In genomic region chr15:40168140-40168688, GRCm38 (mm10) we compare ENCODE assay signal across 8 mouse cellular contexts. TPM values are rescaled to one million over a fixed set of nuclear protein-coding genes. Genes with fewer than 3 reads are reported as not detected.
DNase-seq lines count a peak whose midpoint lies in the region; ATAC-seq lines count a peak whose summit lies in the region.

No protein-coding gene starts in this region.

- no peak overlapping the region for H3K4me3 ChIP-seq in forebrain, embryonic 16.5 days (replicated peaks; ENCODE audit: low read length)
- H3K4me3 ChIP-seq in forebrain, embryonic 11.5 days (ENCODE audit: low read depth, low read length) = no peak overlapping the region
- H3K4me3 ChIP-seq in liver, embryonic 12.5 days = no peak overlapping the region

- no peaks in the 10 kb centered on the region for H3K27me3 ChIP-seq in forebrain, embryonic 16.5 days (replicated peaks; ENCODE audit: control insufficient read depth, insufficient read depth, low read length)
- H3K27me3 ChIP-seq in forebrain, embryonic 11.5 days (ENCODE audit: control insufficient read depth, insufficient read depth, low read length) = no peaks in the 10 kb centered on the region
- no peaks in the 10 kb centered on the region for H3K27me3 ChIP-seq in liver, embryonic 12.5 days (replicated peaks)

- no peaks in the 10 kb centered on the region for H3K9me3 ChIP-seq in forebrain, embryonic 16.5 days (ENCODE audit: control insufficient read depth, low read length)
- no peaks in the 10 kb centered on the region for H3K9me3 ChIP-seq in forebrain, embryonic 11.5 days (ENCODE audit: control insufficient read depth, low read length)
- H3K9me3 ChIP-seq in liver, embryonic 12.5 days (replicated peaks) = no peaks in the 10 kb centered on the region

- peaks cover 27% of the 10 kb centered on the region for H3K4me1 ChIP-seq in forebrain, embryonic 16.5 days (replicated peaks; ENCODE audit: control insufficient read depth, insufficient read depth, low read length)
- H3K4me1 ChIP-seq in forebrain, embryonic 11.5 days (replicated peaks; ENCODE audit: control insufficient read depth, insufficient read depth, low read length) = 0 out of 2 replicates have a peak, but pooled peaks cover 3% of the 10 kb centered on the region
- H3K4me1 ChIP-seq in liver, embryonic 12.5 days = 0 out of 2 replicates have a peak, but pooled peaks cover 3% of the 10 kb centered on the region

- ATAC-seq in forebrain, embryonic 16.5 days = 0 out of 2 replicates have a peak, but pooled peaks have one; percentile 24
- ATAC-seq in forebrain, embryonic 11.5 days (replicated peaks; ENCODE audit: low FRiP score) = no peak
- no peak for ATAC-seq in liver, embryonic 12.5 days

- no peaks in the 10 kb centered on the region for H3K36me3 ChIP-seq in forebrain, embryonic 16.5 days (ENCODE audit: control insufficient read depth, insufficient read depth)
- H3K36me3 ChIP-seq in forebrain, embryonic 11.5 days (ENCODE audit: control insufficient read depth, insufficient read depth, low read length) = no peaks in the 10 kb centered on the region
- no peaks in the 10 kb centered on the region for H3K36me3 ChIP-seq in liver, embryonic 12.5 days

- 52% methylated on average over 10 of the region's 10 CpGs for WGBS in forebrain, embryonic 16.5 days
- WGBS in forebrain, embryonic 11.5 days = 78% methylated on average over 10 of the region's 10 CpGs
- WGBS in liver, embryonic 12.5 days (ENCODE audit: insufficient replicate concordance) = 54% methylated on average over 10 of the region's 10 CpGs

- no peak overlapping the region for H3K9ac ChIP-seq in forebrain, embryonic 16.5 days (replicated peaks; ENCODE audit: low read depth, low read length)
- H3K9ac ChIP-seq in forebrain, embryonic 11.5 days (ENCODE audit: low read length) = no peak overlapping the region
- H3K9ac ChIP-seq in liver, embryonic 12.5 days = no peak overlapping the region

- peak overlapping the region; percentile 14; the same call in 1 of the 2 replicates for H3K4me2 ChIP-seq in forebrain, embryonic 16.5 days (ENCODE audit: low read length)
- H3K4me2 ChIP-seq in forebrain, embryonic 11.5 days (ENCODE audit: low read depth, low read length, severe bottlenecking) = no peak overlapping the region
- 0 out of 2 replicates have a peak overlapping the region, but pooled peaks have one; percentile 2 for H3K4me2 ChIP-seq in liver, embryonic 12.5 days

- H3K27ac ChIP-seq in forebrain, embryonic 16.5 days (ENCODE audit: low read length) = no peak overlapping the region
- H3K27ac ChIP-seq in forebrain, embryonic 11.5 days (ENCODE audit: low read depth, low read length) = no peak overlapping the region
- 0 out of 2 replicates have a peak overlapping the region, but pooled peaks have one; percentile 22 for H3K27ac ChIP-seq in liver, embryonic 12.5 days

- no peak for DNase-seq in forebrain, embryonic 11.5 days (ENCODE audit: low spot score)
- DNase-seq in NIH3T3 (ENCODE audit: low read depth) (peak; percentile 16), MN1 (ENCODE audit: low spot score) (no peak)
- DNase-seq in heart, postnatal 4 days = peak; percentile 25
- no peak for DNase-seq in c-Kit-positive CD71-positive TER-119-positive erythroid progenitor cells, embryonic 14.5 days (ENCODE audit: low spot score)
- DNase-seq in spleen, postnatal 14 days (ENCODE audit: low spot score in 2 of 2) = no peak

RNA-seq across cellular contexts. Expression of gene 9330182O14Rik, which starts 34.0 kb away (rescaled TPM):
- not detected in 2 replicates for polyA plus RNA-seq in forebrain, embryonic 16.5 days (2015; fragmentation: Nextera tagmentation; extraction: Ambion mirVana)
- polyA plus RNA-seq in forebrain, embryonic 11.5 days (2014; fragmentation: Nextera tagmentation; extraction: Ambion mirVana) = not detected in 2 replicates
- not detected for total RNA-seq in heart, postnatal 4 days (2021)
- not detected in 2 replicates for polyA plus RNA-seq in liver, embryonic 12.5 days (2016; fragmentation: Nextera tagmentation; extraction: Ambion mirVana)

Comparison
In these comparisons a context has a peak if more than half of its experiments do, and no peak if none do; other contexts are left out.
1. DNase-seq: peak in NIH3T3 (single experiment) and heart, postnatal 4 days (single experiment); none in forebrain, embryonic 11.5 days (single experiment), c-Kit-positive CD71-positive TER-119-positive erythroid progenitor cells, embryonic 14.5 days (single experiment), MN1 (single experiment) and spleen, postnatal 14 days (0 of 2).